ENCODE assay signal across 9 mouse cellular contexts in genomic region chr4:134119644-134120043, GRCm38 (mm10). TPM values are rescaled to one million over a fixed set of nuclear protein-coding genes. Genes with fewer than 3 reads are reported as not detected.
DNase-seq lines count a peak whose midpoint lies in the region; ATAC-seq and TF ChIP-seq lines count a peak whose summit lies in the region.
"Had no signal": no experiment of that assay in that cellular context is flagged by ENCODE, and none has a peak within 500 bp of the region (broad histone marks: within the 10 kb centered on the region; RNA-seq: fewer than 3 reads in every experiment).

No protein-coding gene starts in this region.

- no peaks in the 10 kb centered on the region for H3K27me3 ChIP-seq in liver, embryonic 13.5 days
- no peaks in the 10 kb centered on the region for H3K27me3 ChIP-seq in hindbrain, embryonic 14.5 days (ENCODE audit: control insufficient read depth, insufficient read depth, low read length)
- H3K27me3 ChIP-seq: limb, embryonic 13.5 days had no signal

- H3K4me1 ChIP-seq in liver, embryonic 13.5 days (replicated peaks) = peaks cover 64% of the 10 kb centered on the region
- H3K4me1 ChIP-seq in hindbrain, embryonic 14.5 days (replicated peaks; ENCODE audit: control insufficient read depth, insufficient read depth, low read length) = 0 out of 2 replicates have a peak, but pooled peaks cover 4% of the 10 kb centered on the region

- intact Hi-C loops in gastrocnemius, adult 2 months (cut with DNase I) = no loop called here
- intact Hi-C loops in heart, postnatal 10 days (cut with DNase I) = no loop called here

- no peak for DNase-seq in gastrocnemius, adult 2 months
- DNase-seq in gastrocnemius, postnatal 4 days (ENCODE audit: low spot score in 2 of 2) = no peak
- DNase-seq in 3T3-L1 (ENCODE audit: low read depth, low spot score) (peak; percentile 52), MEL-GATA-1-ER (ENCODE audit: extremely low read depth, low read depth) (peak; percentile 61)
- DNase-seq in liver, embryonic 13.5 days = peak; percentile 50
- no peak for DNase-seq in ovary, postnatal 14 days (ENCODE audit: low spot score)
- no peak for DNase-seq in heart, postnatal 10 days
- DNase-seq in hindbrain, embryonic 14.5 days (ENCODE audit: low spot score) = no peak

- H3K27ac ChIP-seq in gastrocnemius, adult 2 months = no peak overlapping the region
- peak overlapping the region; percentile 39; the same call in 1 of the 2 replicates for H3K27ac ChIP-seq in liver, embryonic 13.5 days
- no peak overlapping the region for H3K27ac ChIP-seq in hindbrain, embryonic 14.5 days
- H3K27ac ChIP-seq: limb, embryonic 13.5 days had no signal

- no peak overlapping the region for H3K4me2 ChIP-seq in liver, embryonic 13.5 days
- no peak overlapping the region for H3K4me2 ChIP-seq in hindbrain, embryonic 14.5 days (replicated peaks)
- H3K4me2 ChIP-seq: limb, embryonic 13.5 days had no signal

- H3K9me3 ChIP-seq in liver, embryonic 13.5 days (replicated peaks) = no peaks in the 10 kb centered on the region
- no peaks in the 10 kb centered on the region for H3K9me3 ChIP-seq in hindbrain, embryonic 14.5 days (ENCODE audit: control insufficient read depth, low read length)
- H3K9me3 ChIP-seq: limb, embryonic 13.5 days had no signal

- H3K36me3 ChIP-seq in liver, embryonic 13.5 days = no peaks in the 10 kb centered on the region
- no peaks in the 10 kb centered on the region for H3K36me3 ChIP-seq in hindbrain, embryonic 14.5 days (replicated peaks; ENCODE audit: control insufficient read depth, insufficient read depth)
- H3K36me3 ChIP-seq: limb, embryonic 13.5 days had no signal

- H3K9ac ChIP-seq in liver, embryonic 13.5 days = no peak overlapping the region
- no peak overlapping the region for H3K9ac ChIP-seq in hindbrain, embryonic 14.5 days
- H3K9ac ChIP-seq: limb, embryonic 13.5 days had no signal

- ATAC-seq in liver, embryonic 13.5 days (ENCODE audit: low read depth) = 0 out of 2 replicates have a peak, but pooled peaks have one; percentile 37
- no peak for ATAC-seq in hindbrain, embryonic 14.5 days (ENCODE audit: low FRiP score)

- H3K4me3 ChIP-seq in gastrocnemius, adult 2 months = no peak overlapping the region
- no peak overlapping the region for H3K4me3 ChIP-seq in liver, embryonic 13.5 days (replicated peaks)
- H3K4me3 ChIP-seq in hindbrain, embryonic 14.5 days (replicated peaks; ENCODE audit: low read length) = no peak overlapping the region
- H3K4me3 ChIP-seq: limb, embryonic 13.5 days had no signal

- 42% methylated on average over 9 of the region's 9 CpGs for WGBS in liver, embryonic 13.5 days (ENCODE audit: insufficient replicate concordance)
- WGBS in hindbrain, embryonic 14.5 days = 62% methylated on average over 9 of the region's 9 CpGs

- TF ChIP-seq CTCF in gastrocnemius, adult 2 months (IDR thresholded peaks at IDR 0.05) = peak; percentile 40

RNA-seq across cellular contexts. Expression of gene Sh3bgrl3, which starts 8.9 kb away (rescaled TPM):
- 10 to 100 TPM; 12.2 to 27.1 TPM for total RNA-seq in gastrocnemius, adult 2 months (2021)
- 10 to 100 TPM; 72.4 to 83.6 TPM for total RNA-seq in gastrocnemius, postnatal 4 days (2021)
- polyA plus RNA-seq in liver, embryonic 13.5 days (2015; fragmentation: Nextera tagmentation; extraction: Ambion mirVana) = 158 and 171 TPM in 2 replicates
- 10 to 100 TPM; 69.9 to 74.6 TPM for total RNA-seq in heart, postnatal 10 days (2021)
- 429 and 442 TPM in 2 replicates for polyA plus RNA-seq in hindbrain, embryonic 14.5 days (2014; fragmentation: Nextera tagmentation; extraction: Ambion mirVana)

RNA-seq across cellular contexts. Expression of gene Ubxn11, which starts 17.3 kb away (rescaled TPM):
- 1 to 10 TPM in 1 of 2 experiments, under 1 TPM in 1; 0.71 to 1.9 TPM for total RNA-seq in gastrocnemius, adult 2 months (2021)
- 1 to 10 TPM; 3.2 to 3.7 TPM for total RNA-seq in gastrocnemius, postnatal 4 days (2021)
- polyA plus RNA-seq in liver, embryonic 13.5 days (2015; fragmentation: Nextera tagmentation; extraction: Ambion mirVana) = 1.7 and 2.3 TPM in 2 replicates
- total RNA-seq in heart, postnatal 10 days (2021) = 1 to 10 TPM; 2.0 to 2.3 TPM
- 17.5 and 22.2 TPM in 2 replicates for polyA plus RNA-seq in hindbrain, embryonic 14.5 days (2014; fragmentation: Nextera tagmentation; extraction: Ambion mirVana)

RNA-seq across cellular contexts. Expression of gene Cd52, which starts 24.8 kb away (rescaled TPM):
- total RNA-seq in gastrocnemius, adult 2 months (2021) = under 1 TPM in 1 of 2 experiments, not detected in 1; 0.71 TPM
- total RNA-seq in gastrocnemius, postnatal 4 days (2021) = 1 to 10 TPM; 2.4 to 2.7 TPM
- polyA plus RNA-seq in liver, embryonic 13.5 days (2015; fragmentation: Nextera tagmentation; extraction: Ambion mirVana) = 24.6 and 27.7 TPM in 2 replicates
- total RNA-seq in heart, postnatal 10 days (2021) = 1 to 10 TPM; 3.4 to 6.5 TPM
- polyA plus RNA-seq in hindbrain, embryonic 14.5 days (2014; fragmentation: Nextera tagmentation; extraction: Ambion mirVana) = 1.7 and 2.4 TPM in 2 replicates

RNA-seq across cellular contexts. Expression of gene Crybg2, which starts 59.0 kb away (rescaled TPM):
- not detected for total RNA-seq in gastrocnemius, adult 2 months (2021)
- total RNA-seq in gastrocnemius, postnatal 4 days (2021) = under 1 TPM in 1 of 2 experiments, not detected in 1; 0.54 TPM
- polyA plus RNA-seq in liver, embryonic 13.5 days (2015; fragmentation: Nextera tagmentation; extraction: Ambion mirVana) = 0.22 and 0.25 TPM in 2 replicates
- total RNA-seq in heart, postnatal 10 days (2021) = not detected
- 3.0 and 4.7 TPM in 2 replicates for polyA plus RNA-seq in hindbrain, embryonic 14.5 days (2014; fragmentation: Nextera tagmentation; extraction: Ambion mirVana)

Comparison
In these comparisons a context has a peak if more than half of its experiments do, and no peak if none do; other contexts are left out.
1. DNase-seq: peak in 3T3-L1 (single experiment), MEL-GATA-1-ER (single experiment) and liver, embryonic 13.5 days (single experiment); none in gastrocnemius, adult 2 months (single experiment), gastrocnemius, postnatal 4 days (0 of 2), ovary, postnatal 14 days (single experiment), heart, postnatal 10 days (0 of 2) and hindbrain, embryonic 14.5 days (single experiment).